Mouse (Mus musculus) c-Kit-positive CD71-positive TER-119-negative erythroid progenitor cells, embryonic 14.5 days (primary cell): Measurements from ENCODE around the gene 1700016C15Rik.

Experiments used
- DNase-seq: peaks from one replicate; pipeline ENCODE4 v3.0.0-alpha.2; 2013; ENCODE audit warnings: low read depth

The 1700016C15Rik gene

DNA sequence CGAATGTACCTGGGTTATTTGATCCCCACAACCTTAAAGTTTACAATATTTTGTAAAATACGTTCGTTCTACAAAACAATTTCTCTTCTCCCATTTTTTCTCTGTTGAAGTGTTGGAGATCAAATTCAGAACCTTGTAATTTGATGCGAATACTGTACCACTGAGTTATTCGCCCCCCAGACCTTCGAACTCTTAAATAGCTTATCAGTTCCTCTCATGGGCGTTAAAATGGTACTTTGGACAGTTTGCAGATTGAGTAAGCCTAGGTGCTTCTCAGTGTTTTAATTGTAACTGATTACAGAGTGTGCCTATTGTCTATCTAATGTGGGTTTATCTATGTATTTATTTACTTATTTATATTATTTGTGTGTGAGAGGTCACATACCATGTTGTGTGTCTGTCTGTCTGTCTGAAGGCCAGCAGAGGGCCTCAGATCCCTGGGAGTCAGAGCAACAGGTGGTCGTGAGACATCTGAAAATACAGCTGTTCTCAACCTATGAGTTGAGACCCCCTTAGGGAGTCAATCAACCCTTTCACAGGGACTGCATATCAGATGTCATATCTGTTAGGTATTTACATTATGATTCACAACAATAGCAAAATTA, 67.6 kb downstream of the 1700016C15Rik start:
- DNase-seq: no peak
